Comparison of ENCODE assay signal across 32 mouse cellular contexts in genomic region chr9:47414350-47414988, GRCm38 (mm10).
DNase-seq lines count a peak whose midpoint lies in the region; ATAC-seq and TF ChIP-seq lines count a peak whose summit lies in the region.
"Had no signal": no experiment of that assay in that cellular context is flagged by ENCODE, and none has a peak within 500 bp of the region (broad histone marks: within the 10 kb centered on the region; RNA-seq: fewer than 3 reads in every experiment).

No protein-coding gene starts in this region.

- H3K9me3 ChIP-seq in heart, postnatal 0 days (replicated peaks; ENCODE audit: control insufficient read depth, low read length) = no peaks in the 10 kb centered on the region
- no peaks in the 10 kb centered on the region for H3K9me3 ChIP-seq in lung, embryonic 14.5 days (ENCODE audit: low read depth, low read length)
- H3K9me3 ChIP-seq: embryonic facial prominence, embryonic 12.5 days; hindbrain, embryonic 12.5 days; midbrain, embryonic 10.5 days; midbrain, embryonic 15.5 days; neural tube, embryonic 15.5 days; stomach, embryonic 15.5 days had no signal

- 34% methylated on average over 8 of the region's 8 CpGs for WGBS in heart, postnatal 0 days
- 58% methylated on average over 8 of the region's 8 CpGs for WGBS in lung, embryonic 14.5 days

- H3K27ac ChIP-seq in heart, postnatal 0 days (ENCODE audit: low read depth) = no peak overlapping the region
- no peak overlapping the region for H3K27ac ChIP-seq in lung, embryonic 14.5 days (ENCODE audit: low read depth)
- H3K27ac ChIP-seq: embryonic facial prominence, embryonic 12.5 days; hindbrain, embryonic 12.5 days; kidney, postnatal 0 days; liver, embryonic 14.5 days; midbrain, embryonic 10.5 days; midbrain, embryonic 15.5 days; neural tube, embryonic 15.5 days; stomach, embryonic 15.5 days had no signal

- TF ChIP-seq CTCF in heart, postnatal 0 days (IDR thresholded peaks at IDR 0.05; ENCODE audit: low read depth) = no peak
- TF ChIP-seq CTCF in lung, embryonic 14.5 days (IDR thresholded peaks at IDR 0.05; ENCODE audit: low read depth) = no peak

- H3K9ac ChIP-seq in heart, postnatal 0 days (replicated peaks; ENCODE audit: low read depth, low read length) = no peak overlapping the region
- H3K9ac ChIP-seq in lung, embryonic 14.5 days = no peak overlapping the region
- H3K9ac ChIP-seq: embryonic facial prominence, embryonic 12.5 days; hindbrain, embryonic 12.5 days; liver, embryonic 14.5 days; midbrain, embryonic 15.5 days; neural tube, embryonic 15.5 days; stomach, embryonic 15.5 days had no signal

- DNase-seq in cerebellum, postnatal 10 days = peak; percentile 35 to 40
- DNase-seq in cerebellum, adult 11 months = no peak
- DNase-seq in heart, postnatal 0 days (ENCODE audit: low spot score) = peak; percentile 65
- no peak for DNase-seq in heart, adult 18-20 months
- DNase-seq in lung, embryonic 14.5 days = peak; percentile 78
- DNase-seq in lung, postnatal 14 days = peak; percentile 69
- no peak for DNase-seq in spleen, postnatal 4 days (ENCODE audit: low spot score in 2 of 2)
- DNase-seq in testis, postnatal 10 days (ENCODE audit: low spot score) = no peak
- DNase-seq: adrenal gland, adult 8-10 months; cerebellum, adult 8-10 months; cerebellum, postnatal 36 days; embryo, embryonic 11 days; gastrocnemius, postnatal 14 days; kidney, adult 8-10 months; kidney, postnatal 4 days; liver; retina, postnatal 1 day; right cerebral cortex, postnatal 14 days; thymus, postnatal 14 days had no signal

- H3K4me3 ChIP-seq in heart, postnatal 0 days (ENCODE audit: low read depth, low read length) = no peak overlapping the region
- no peak overlapping the region for H3K4me3 ChIP-seq in lung, embryonic 14.5 days (ENCODE audit: low read depth, low read length)
- H3K4me3 ChIP-seq: embryonic facial prominence, embryonic 12.5 days; hindbrain, embryonic 12.5 days; midbrain, embryonic 10.5 days; midbrain, embryonic 15.5 days; neural tube, embryonic 15.5 days; stomach, embryonic 15.5 days had no signal

- H3K4me2 ChIP-seq in heart, postnatal 0 days (ENCODE audit: low read depth, low read length) = no peak overlapping the region
- no peak overlapping the region for H3K4me2 ChIP-seq in lung, embryonic 14.5 days
- H3K4me2 ChIP-seq: embryonic facial prominence, embryonic 12.5 days; heart, embryonic 11.5 days; hindbrain, embryonic 12.5 days; midbrain, embryonic 15.5 days; neural tube, embryonic 15.5 days; stomach, embryonic 15.5 days had no signal

- peak; percentile 82 for ATAC-seq in heart, postnatal 0 days (ENCODE audit: insufficient read depth, low read depth)
- peak; percentile 63; the same call in 1 of the 2 replicates for ATAC-seq in lung, embryonic 14.5 days (ENCODE audit: insufficient read depth)
- ATAC-seq: activated CD4-positive, CD25-positive, alpha-beta regulatory T cell, adult 4 months; forebrain, embryonic 14.5 days; intestine, embryonic 16.5 days; midbrain, embryonic 15.5 days had no signal

- no peak for TF ChIP-seq EP300 in heart, postnatal 0 days (IDR thresholded peaks at IDR 0.05; ENCODE audit: low read depth)

- no peaks in the 10 kb centered on the region for H3K4me1 ChIP-seq in heart, postnatal 0 days (ENCODE audit: control insufficient read depth, insufficient read depth)
- no peaks in the 10 kb centered on the region for H3K4me1 ChIP-seq in lung, embryonic 14.5 days (ENCODE audit: insufficient read depth)
- H3K4me1 ChIP-seq: embryonic facial prominence, embryonic 12.5 days; stomach, embryonic 15.5 days had no signal

- peaks cover 97% of the 10 kb centered on the region for H3K27me3 ChIP-seq in heart, postnatal 0 days (ENCODE audit: control insufficient read depth, insufficient read depth, low read length)
- peaks cover 7% of the 10 kb centered on the region; the same call in 1 of the 2 replicates for H3K27me3 ChIP-seq in lung, embryonic 14.5 days (ENCODE audit: insufficient read depth, low read length)
- H3K27me3 ChIP-seq: CH12.LX; embryonic facial prominence, embryonic 12.5 days had no signal

- no peaks in the 10 kb centered on the region for H3K36me3 ChIP-seq in heart, postnatal 0 days (replicated peaks; ENCODE audit: control insufficient read depth, insufficient read depth, low read length)
- no peaks in the 10 kb centered on the region for H3K36me3 ChIP-seq in lung, embryonic 14.5 days (ENCODE audit: insufficient read depth)
- H3K36me3 ChIP-seq: embryonic facial prominence, embryonic 12.5 days; hindbrain, embryonic 12.5 days; midbrain, embryonic 10.5 days; midbrain, embryonic 15.5 days; neural tube, embryonic 15.5 days; stomach, embryonic 15.5 days had no signal

Comparison
In these comparisons a context has a peak if more than half of its experiments do, and no peak if none do; other contexts are left out.
1. DNase-seq: peak in cerebellum, postnatal 10 days (2 of 2), heart, postnatal 0 days (single experiment), lung, embryonic 14.5 days (single experiment) and lung, postnatal 14 days (single experiment); none in cerebellum, adult 11 months (single experiment), heart, adult 18-20 months (0 of 2), spleen, postnatal 4 days (0 of 2) and testis, postnatal 10 days (single experiment).